Mouse (Mus musculus): ENCODE results near the gene Sesn3.
"Not testable (repeated sequence)": the region's sequence is repeated elsewhere in the genome, so short reads cannot be mapped to it uniquely, and the experiment has no call there.

Gene Sesn3

DNA sequence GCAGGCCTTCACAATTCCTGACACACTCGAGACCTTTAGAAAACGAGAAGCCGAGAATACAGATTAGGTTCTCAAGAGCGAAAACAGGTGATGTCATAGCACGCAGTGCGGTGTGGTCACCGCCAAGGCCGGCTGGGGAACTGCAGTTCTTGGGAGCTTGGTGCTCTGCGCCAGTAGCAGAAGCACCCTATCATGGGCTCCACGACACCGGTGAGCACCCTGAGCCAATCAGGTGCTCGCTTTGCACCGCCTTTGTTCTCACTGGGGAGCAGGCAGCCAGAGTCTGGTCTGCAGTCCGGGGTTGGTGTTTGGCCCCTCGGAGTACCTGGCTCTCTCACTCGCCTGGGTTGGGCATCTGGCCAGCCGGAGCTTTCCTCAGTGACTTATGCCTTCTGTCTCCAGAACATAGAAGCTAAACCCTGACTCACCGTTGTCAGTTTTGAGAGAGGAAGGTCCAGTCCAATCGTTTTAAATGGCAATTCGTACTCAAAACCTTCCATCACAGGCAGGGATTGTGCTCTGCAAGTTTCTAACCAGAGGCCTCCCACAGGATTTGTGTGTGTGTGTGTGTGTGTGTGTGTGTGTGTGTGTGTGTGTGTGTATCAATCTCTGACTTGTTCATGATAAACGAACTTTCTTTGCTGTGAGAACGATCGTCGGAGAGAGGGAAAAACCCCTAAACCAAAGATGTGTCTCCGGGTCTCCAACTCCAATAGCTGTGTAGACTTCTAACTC lies at the start of gene Sesn3:
TSS of gene Sesn3 (plus strand) at position 82 of the 735 bp plus-strand sequence.
- peak; percentile 85 for DNase-seq (ENCODE audit: low spot score)

DNA sequence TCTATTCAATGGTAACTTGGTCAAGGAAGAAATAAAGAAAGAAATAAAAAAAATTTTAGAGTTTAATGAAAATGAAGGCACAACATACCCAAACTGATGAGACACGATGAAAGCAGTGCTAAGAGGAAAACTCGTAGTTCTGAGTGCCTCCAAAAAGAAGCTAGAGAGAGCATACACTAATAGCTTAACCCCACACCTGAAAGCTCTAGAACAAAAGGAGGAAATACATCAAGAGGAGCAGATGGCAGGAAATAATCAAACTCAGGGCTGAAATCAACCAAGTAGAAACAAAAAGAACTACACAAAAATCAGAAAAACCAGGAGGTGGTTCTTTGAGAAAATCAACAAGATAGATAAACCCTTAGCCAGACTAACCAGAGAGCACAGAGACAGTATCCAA lies 47.8 kb upstream of the Sesn3 start:
- DNase-seq (ENCODE audit: low spot score), result not testable (repeated sequence)

- peak; percentile 30 for DNase-seq (ENCODE audit: low spot score)
Observed at GRCm38 (mm10) chr9:14233702-14234373, 41.0 kb upstream of the Sesn3 start.

GRCm38 (mm10) chr9:14235286-14235685 lies 39.6 kb upstream of the Sesn3 start:
- no peak for DNase-seq (ENCODE audit: low spot score)

DNA sequence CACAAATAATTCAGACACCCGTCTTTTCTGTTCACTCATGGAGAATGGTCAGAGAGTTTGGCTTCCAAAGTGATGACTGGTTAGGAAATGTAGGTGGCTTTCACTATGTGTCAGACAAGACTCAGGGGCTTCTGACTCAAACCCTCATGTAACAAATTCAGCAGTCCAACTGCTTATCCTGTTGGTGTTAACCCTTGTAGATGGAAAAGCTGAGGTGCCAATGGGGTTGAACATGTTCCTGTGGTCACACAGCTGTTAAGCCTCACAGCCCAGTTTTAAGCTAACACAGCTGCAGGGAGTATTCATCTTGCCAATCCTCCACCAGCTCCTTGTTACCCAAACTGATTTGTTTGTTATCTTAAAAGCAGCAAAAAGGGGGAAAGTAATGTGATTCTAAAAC lies 33.9 kb upstream of the Sesn3 start:
- DNase-seq (ENCODE audit: low spot score), result not testable (repeated sequence)

GRCm38 (mm10) chr9:14242308-14242707 lies 32.6 kb upstream of the Sesn3 start:
- no peak for DNase-seq (ENCODE audit: low spot score)

DNA sequence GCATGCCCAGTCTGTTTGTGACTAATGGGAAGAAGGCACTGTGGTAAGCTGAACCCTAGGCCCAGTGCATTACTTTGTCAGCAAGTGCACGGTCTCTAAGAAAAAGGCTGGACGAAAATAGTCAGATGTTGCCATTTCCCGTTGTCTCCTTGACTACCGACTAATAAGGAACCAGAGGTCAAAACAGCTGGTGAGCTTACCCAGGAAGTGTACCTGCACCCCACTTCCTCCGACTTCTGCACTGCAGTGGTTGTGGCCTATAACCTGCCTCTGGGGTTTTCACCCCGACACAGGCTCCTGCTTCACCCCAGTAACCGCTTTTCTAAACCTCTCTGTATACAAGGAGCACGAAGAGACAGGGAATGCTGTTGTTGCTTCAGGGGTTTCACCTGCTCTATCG lies 30.3 kb upstream of the Sesn3 start:
- DNase-seq (ENCODE audit: low spot score), result peak; percentile 53

- DNase-seq (ENCODE audit: low spot score), result no peak
Observed at GRCm38 (mm10) chr9:14245013-14245586, 29.8 kb upstream of the Sesn3 start.

DNA sequence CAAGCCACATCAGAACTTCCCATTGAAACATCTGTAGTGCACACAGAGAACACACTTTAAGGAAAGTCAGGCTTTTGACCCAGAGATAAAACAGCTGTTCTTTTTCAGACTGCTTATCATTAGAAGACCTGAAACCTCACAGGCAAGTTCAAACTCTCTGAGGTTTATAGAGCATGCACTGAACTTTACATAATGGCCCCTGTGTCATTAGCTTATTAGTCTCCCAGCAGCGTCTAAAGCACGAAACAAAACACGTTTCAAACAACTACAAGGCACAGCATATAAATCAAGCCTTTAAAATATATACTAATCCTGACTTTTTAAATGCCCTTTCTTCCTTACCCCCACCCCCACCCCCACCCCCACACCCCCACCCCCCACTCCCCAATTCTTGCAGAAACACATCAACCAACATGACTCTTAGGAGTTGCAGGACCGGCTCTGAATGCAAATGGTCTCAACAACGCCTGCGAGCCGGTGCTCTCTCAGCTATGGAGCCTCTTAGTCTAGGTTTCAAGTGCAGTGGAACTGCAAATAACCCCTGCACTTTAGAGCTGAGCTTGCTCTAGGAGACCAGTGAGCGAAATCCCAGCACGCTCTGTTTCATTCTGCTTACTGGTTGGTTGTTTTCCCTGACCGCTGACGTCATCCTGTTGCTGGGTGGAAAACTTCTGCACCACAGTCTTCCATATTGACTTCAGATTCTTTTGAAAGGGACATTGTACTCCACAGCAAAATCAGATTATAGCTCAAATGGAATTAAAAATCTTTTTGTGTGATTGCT lies 28.7 kb upstream of the Sesn3 start:
- peak; percentile 76 for DNase-seq (ENCODE audit: low spot score)

GRCm38 (mm10) chr9:14247480-14248208 lies 27.2 kb upstream of the Sesn3 start:
- no peak for DNase-seq (ENCODE audit: low spot score)

DNA sequence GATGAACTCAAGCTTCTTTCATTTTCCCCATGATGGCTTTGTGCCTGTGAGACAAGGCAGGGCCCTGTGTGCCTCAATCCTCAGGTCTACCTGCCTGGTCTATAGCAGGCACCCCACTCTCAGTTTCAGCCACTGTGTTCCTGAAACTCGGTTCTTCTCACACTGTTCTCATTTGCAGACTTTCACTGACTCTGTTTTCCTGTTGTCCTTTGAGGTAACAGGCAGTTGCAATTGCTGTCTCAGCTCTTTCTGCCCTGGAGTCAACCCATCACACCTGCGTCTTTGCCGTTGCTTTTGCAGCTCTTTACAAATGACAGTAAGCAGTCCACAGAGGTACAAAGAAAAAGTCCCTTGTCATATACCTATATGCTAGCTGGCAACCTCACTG lies 26.7 kb upstream of the Sesn3 start:
- DNase-seq (ENCODE audit: low spot score), result no peak

DNA sequence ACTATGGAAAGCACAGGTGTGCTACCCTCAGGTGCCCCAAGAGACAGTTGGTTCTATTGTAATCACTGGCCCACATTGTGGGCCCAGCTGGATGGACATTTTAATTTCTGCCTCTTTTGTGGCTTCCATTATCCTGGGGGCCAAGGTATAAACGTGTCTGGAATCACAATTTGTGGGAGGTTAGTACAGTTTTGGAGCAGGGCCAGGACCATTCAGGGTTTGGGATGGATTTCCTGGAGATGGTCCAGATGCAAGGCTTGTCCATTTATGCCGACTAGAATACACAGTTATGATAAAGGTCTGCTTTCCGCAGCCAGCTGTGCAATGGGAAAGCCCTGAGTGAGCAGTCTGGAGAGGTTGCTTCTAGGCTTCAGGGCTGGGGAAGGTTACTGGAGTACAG lies 13.7 kb upstream of the Sesn3 start:
- no peak for DNase-seq (ENCODE audit: low spot score)

- peak; percentile 3 for DNase-seq (ENCODE audit: low spot score)
Observed at GRCm38 (mm10) chr9:14262568-14262972, 12.3 kb upstream of the Sesn3 start.

- no peak for DNase-seq (ENCODE audit: low spot score)
Observed at GRCm38 (mm10) chr9:14266470-14266869, 8.4 kb upstream of the Sesn3 start.

- DNase-seq (ENCODE audit: low spot score), result no peak
Observed at GRCm38 (mm10) chr9:14268578-14268977, 6.3 kb upstream of the Sesn3 start.

DNA sequence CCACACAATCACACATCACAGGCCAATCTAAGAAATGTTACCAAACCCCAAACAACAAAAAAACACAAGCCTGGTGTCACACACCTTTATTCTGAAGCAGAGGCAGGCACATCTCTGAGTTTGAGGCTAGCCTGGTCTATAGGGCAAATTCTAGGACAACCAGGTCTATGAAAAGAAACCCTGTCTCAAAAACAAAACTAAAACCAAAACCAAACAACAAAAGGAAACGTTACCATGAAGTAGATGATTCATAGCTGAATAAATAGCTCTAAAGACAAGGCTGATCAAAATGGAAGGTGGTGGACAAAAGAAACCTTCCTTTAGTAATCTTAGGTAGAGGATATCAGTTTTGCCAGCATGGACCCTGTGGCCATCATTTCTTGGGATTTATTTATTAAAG lies 1.9 kb upstream of the Sesn3 start:
- no peak for DNase-seq (ENCODE audit: low spot score)

GRCm38 (mm10) chr9:14274586-14274985 lies 281 bp upstream of the Sesn3 start:
- no peak for DNase-seq (ENCODE audit: low spot score)

- DNase-seq (ENCODE audit: low spot score), result peak; percentile 99
Observed at GRCm38 (mm10) chr9:14275792-14276480, 1.1 kb downstream of the Sesn3 start.

GRCm38 (mm10) chr9:14276481-14277287 lies 1.8 kb downstream of the Sesn3 start:
- no peak for DNase-seq (ENCODE audit: low spot score)

- DNase-seq (ENCODE audit: low spot score), result peak; percentile 8
Observed at GRCm38 (mm10) chr9:14277365-14277991, 2.6 kb downstream of the Sesn3 start.
